Mouse (Mus musculus) lung, embryonic 15.5 days (tissue): ENCODE data around the gene Aadac. TPM values are rescaled to one million over a fixed set of nuclear protein-coding genes. Genes with fewer than 3 reads are reported as not detected.

Experiments
- ATAC-seq: fragments of 200-750 bp; cut with Nextera tagmentation; 2 replicates; pipeline ENCODE4 v1.8.0; 2017; ENCODE audit warnings: moderate number of reproducible peaks, borderline replicate concordance; ENCODE audit not compliant: low FRiP score, low TSS enrichment; ENCODE audit errors: extremely low read depth
- H3K27ac ChIP-seq: fragments of 300-500 bp; sonication (generic); 2 replicates; pipeline ENCODE4 v1.5.1; 2015; ENCODE audit warnings: moderate library complexity, mild to moderate bottlenecking, inconsistent platforms
- H3K27me3 ChIP-seq: fragments of 300-500 bp; sonication (generic); 2 replicates; pipeline ENCODE4 v1.6.1; 2015; ENCODE audit warnings: inconsistent platforms
- H3K36me3 ChIP-seq: fragments of 300-500 bp; sonication (generic); 2 replicates; pipeline ENCODE4 v1.6.1; 2015; ENCODE audit warnings: inconsistent platforms
- H3K4me1 ChIP-seq: fragments of 300-500 bp; sonication (generic); 2 replicates; pipeline ENCODE4 v1.6.1; 2015; ENCODE audit warnings: inconsistent platforms
- H3K4me2 ChIP-seq: fragments of 300-500 bp; sonication (generic); 2 replicates; pipeline ENCODE4 v1.6.1; 2015; ENCODE audit warnings: inconsistent platforms, mild to moderate bottlenecking, moderate library complexity
- H3K4me3 ChIP-seq: fragments of 300-500 bp; sonication (generic); 2 replicates; pipeline ENCODE4 v1.5.1; 2015; ENCODE audit warnings: mild to moderate bottlenecking, inconsistent platforms
- H3K9ac ChIP-seq: fragments of 300-500 bp; sonication (generic); 2 replicates; pipeline ENCODE4 v1.6.1; 2015; ENCODE audit warnings: inconsistent platforms
- H3K9me3 ChIP-seq: fragments of 300-500 bp; sonication (generic); 2 replicates; pipeline ENCODE4 v1.6.1; 2016; ENCODE audit warnings: inconsistent platforms
- WGBS: fragments of 180-500 bp; shearing (Covaris S2); methylation state at CpG from one replicate; pipeline ENCODE4 v1.1.7; 2015; 5-methylcytosine and 5-hydroxymethylcytosine counted together
- polyA plus RNA-seq: library from polyadenylated mRNA; unstranded; fragments of >200 nt; fragmentation: Nextera tagmentation; extraction: Ambion mirVana; gene quantifications from 2 replicates; pipeline ENCODE4 v1.2.1, GENCODE M21; 2015

Gene Aadac
- 0.62 and 2.3 TPM in 2 replicates for polyA plus RNA-seq

DNA sequence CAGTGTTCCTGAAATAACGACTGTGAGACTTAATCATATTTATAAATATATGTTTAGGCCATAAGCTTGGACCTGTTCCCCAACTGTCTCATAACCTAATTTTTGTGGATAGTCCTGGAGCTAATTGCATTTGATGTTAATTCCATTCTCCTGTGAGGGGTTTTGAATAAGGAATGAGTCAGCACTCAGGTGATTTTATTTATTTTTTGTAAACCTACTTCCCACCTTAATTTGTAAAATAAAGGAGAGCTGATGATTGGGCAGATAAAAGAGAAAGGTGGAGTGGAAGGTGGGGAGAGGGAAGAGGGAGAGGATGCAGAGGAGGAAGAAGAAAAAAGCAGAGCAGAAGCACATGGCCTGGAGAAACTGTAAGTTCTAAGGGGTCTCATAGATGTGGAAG lies at the start of gene Aadac:
TSS of gene Aadac (plus strand) at position 301 of the 400 bp plus-strand sequence.
- H3K9me3 ChIP-seq = no peaks in the 10 kb centered on the region
- H3K36me3 ChIP-seq = no peaks in the 10 kb centered on the region
- no peak within 1 kb of the TSS for H3K9ac ChIP-seq
- 82% methylated on average over 1 of the region's 1 CpGs for WGBS
- no peaks in the 10 kb centered on the region for H3K27me3 ChIP-seq
- no peak within 1 kb of the TSS for H3K27ac ChIP-seq
- H3K4me1 ChIP-seq = no peaks in the 10 kb centered on the region
- no peak for ATAC-seq
- H3K4me2 ChIP-seq = no peak within 1 kb of the TSS
- H3K4me3 ChIP-seq = no peak within 1 kb of the TSS

GRCm38 (mm10) chr3:60003622-60004021 lies 21.9 kb upstream of the Aadac start:
- Histone ChIP-seq H3K9me3 (no peaks in the 10 kb centered on the region), H3K27ac (no peak overlapping the region), H3K4me2 (no peak overlapping the region), H3K9ac (no peak overlapping the region), H3K36me3 (no peaks in the 10 kb centered on the region), H3K27me3 (no peaks in the 10 kb centered on the region), H3K4me3 (no peak overlapping the region), H3K4me1 (no peaks in the 10 kb centered on the region)
- ATAC-seq = no peak

- Histone ChIP-seq H3K9ac (no peak within 1 kb of the TSS), H3K27ac (no peak within 1 kb of the TSS), H3K4me1 (no peaks in the 10 kb centered on the region), H3K9me3 (no peaks in the 10 kb centered on the region), H3K4me3 (no peak within 1 kb of the TSS), H3K36me3 (no peaks in the 10 kb centered on the region), H3K4me2 (no peak within 1 kb of the TSS), H3K27me3 (no peaks in the 10 kb centered on the region)
- WGBS = 61% methylated on average over 1 of the region's 1 CpGs
- ATAC-seq = no peak
These were observed 19.1 kb upstream of the Aadac start, which contains the start of gene Aadacl2 for GRCm38 (mm10) chr3:60006443-60006842. TSS of gene Aadacl2 (plus strand) at chr3:60006743.

DNA sequence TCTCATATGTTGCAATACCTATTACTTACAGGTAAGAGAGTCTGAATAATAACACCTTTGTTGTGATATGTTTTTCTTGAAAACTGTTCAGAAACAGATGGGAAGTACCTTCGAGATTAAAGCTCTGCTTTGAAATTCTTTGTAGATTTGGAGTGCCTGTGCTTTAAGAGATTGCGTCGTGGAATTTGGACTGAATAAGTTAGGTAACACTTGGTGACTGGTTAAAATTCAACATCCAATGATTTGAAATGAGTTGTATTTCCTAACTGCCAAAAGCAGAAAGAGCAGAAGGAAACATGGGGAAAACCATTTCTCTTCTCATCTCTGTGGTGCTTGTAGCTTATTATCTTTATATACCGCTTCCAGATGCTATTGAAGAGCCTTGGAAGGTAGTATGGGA lies 6.0 kb downstream of the Aadac start:
- no peak overlapping the region for H3K4me3 ChIP-seq
- no peak overlapping the region for H3K27ac ChIP-seq
- H3K4me1 ChIP-seq = no peaks in the 10 kb centered on the region
- no peaks in the 10 kb centered on the region for H3K27me3 ChIP-seq
- ATAC-seq = no peak
- no peaks in the 10 kb centered on the region for H3K36me3 ChIP-seq
- WGBS = 67% methylated on average over 4 of the region's 4 CpGs
- H3K9ac ChIP-seq = no peak overlapping the region
- no peak overlapping the region for H3K4me2 ChIP-seq
- H3K9me3 ChIP-seq = no peaks in the 10 kb centered on the region

DNA sequence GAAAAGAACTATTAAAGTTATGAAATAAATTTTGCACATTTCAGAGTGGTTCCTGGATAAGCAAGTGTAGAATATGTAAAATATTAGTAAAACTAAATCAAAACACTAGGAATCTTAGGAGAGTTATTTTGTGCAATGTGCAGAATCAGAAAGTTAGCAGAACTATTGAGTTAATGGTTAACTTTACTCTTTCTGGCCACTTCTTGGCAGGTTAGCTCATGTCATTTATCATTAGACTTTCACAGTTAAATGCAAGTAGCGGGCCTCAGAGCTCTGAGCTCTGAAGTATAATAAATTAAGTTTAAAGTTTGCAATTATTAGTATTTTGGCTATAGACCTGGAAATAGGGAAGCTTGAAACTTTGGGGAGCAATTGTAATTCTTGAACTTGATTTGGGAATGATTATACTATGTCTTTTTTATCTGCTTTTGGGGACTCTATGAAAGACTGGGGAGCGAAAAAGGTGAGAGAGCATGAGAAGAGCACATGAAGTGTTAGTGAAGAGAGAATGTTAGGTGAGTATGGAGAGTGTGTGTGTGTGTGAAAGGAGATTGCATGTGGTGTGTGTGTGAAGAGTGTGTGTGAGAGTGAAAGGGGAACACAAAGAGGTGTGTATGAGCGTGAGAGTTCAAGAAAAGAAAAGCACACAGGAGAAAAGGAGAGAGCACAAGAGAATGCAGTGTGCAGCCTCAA lies 20.9 kb downstream of the Aadac start:
- no peak overlapping the region for H3K4me2 ChIP-seq
- no peak overlapping the region for H3K27ac ChIP-seq
- no peaks in the 10 kb centered on the region for H3K9me3 ChIP-seq
- ATAC-seq = no peak
- H3K36me3 ChIP-seq = no peaks in the 10 kb centered on the region
- no peak overlapping the region for H3K9ac ChIP-seq
- H3K4me1 ChIP-seq = no peaks in the 10 kb centered on the region
- no peaks in the 10 kb centered on the region for H3K27me3 ChIP-seq
- 48% methylated on average over 3 of the region's 3 CpGs for WGBS
- H3K4me3 ChIP-seq = no peak overlapping the region

DNA sequence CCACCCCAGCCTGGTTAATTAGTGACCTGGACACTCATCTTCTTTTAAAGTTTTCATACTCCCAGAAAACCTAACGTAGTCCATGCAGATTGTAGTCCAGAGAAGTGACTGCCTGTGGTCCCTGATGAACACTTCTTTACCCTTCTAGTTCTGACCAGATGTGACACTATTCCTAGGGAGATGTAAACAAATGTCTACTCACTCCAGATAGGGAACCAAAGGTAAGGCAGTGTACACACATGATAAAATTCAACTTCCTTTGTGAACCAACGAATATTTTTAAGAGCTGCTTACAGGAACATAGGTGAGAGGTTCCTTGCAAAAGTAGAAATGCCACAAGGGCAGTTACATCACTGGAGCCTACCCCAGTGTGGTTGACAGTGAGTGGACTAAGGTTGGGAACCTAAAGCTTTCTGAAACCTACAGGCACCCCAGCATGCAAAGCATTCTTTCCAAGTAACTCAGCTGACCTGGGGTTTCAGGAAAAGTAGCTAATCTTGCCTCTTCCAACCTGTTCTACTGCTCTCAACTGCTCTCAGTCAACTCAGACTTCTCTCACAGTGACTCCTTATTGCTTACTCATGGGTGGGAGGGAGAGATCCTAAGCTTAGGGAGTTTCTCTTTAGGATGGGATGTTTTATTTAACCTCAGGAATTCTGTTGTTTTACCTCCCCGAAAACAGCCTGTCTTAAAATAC lies 27.9 kb downstream of the Aadac start:
- H3K4me2 ChIP-seq = no peak overlapping the region
- WGBS = 55% methylated on average over 3 of the region's 3 CpGs
- H3K4me1 ChIP-seq = no peaks in the 10 kb centered on the region
- no peak overlapping the region for H3K9ac ChIP-seq
- no peak for ATAC-seq
- no peak overlapping the region for H3K4me3 ChIP-seq
- H3K36me3 ChIP-seq = no peaks in the 10 kb centered on the region
- H3K27me3 ChIP-seq = no peaks in the 10 kb centered on the region
- no peaks in the 10 kb centered on the region for H3K9me3 ChIP-seq
- H3K27ac ChIP-seq = no peak overlapping the region

DNA sequence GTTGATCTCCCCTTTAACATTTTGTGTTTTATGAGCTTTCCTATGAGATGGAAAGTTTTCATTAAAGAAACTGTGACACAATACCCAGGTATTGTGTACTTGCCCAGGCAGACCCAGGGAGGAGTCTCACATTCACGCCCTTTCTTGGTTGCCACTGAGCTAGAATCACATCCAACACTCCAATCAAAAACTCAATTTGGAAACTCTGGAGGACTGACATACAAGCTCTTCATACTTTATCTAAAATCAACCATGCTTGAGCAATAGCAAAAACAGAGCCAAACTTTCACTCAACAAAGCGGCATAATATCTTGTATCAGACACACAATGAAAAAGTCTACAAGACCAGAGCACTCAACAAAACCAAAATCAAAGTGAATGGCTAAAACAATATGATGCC lies 28.4 kb downstream of the Aadac start:
- ATAC-seq = no peak
- no peaks in the 10 kb centered on the region for H3K36me3 ChIP-seq
- no peaks in the 10 kb centered on the region for H3K27me3 ChIP-seq
- no peaks in the 10 kb centered on the region for H3K4me1 ChIP-seq
- no peak overlapping the region for H3K4me3 ChIP-seq
- no peak overlapping the region for H3K4me2 ChIP-seq
- no peak overlapping the region for H3K9ac ChIP-seq
- WGBS = 74% methylated on average over 2 of the region's 2 CpGs
- H3K9me3 ChIP-seq = no peaks in the 10 kb centered on the region
- no peak overlapping the region for H3K27ac ChIP-seq

- Histone ChIP-seq H3K4me3 (no peak overlapping the region), H3K4me1 (no peaks in the 10 kb centered on the region), H3K36me3 (no peaks in the 10 kb centered on the region), H3K4me2 (no peak overlapping the region), H3K9me3 (no peaks in the 10 kb centered on the region), H3K27ac (no peak overlapping the region), H3K27me3 (no peaks in the 10 kb centered on the region), H3K9ac (no peak overlapping the region)
- 22% methylated on average over 3 of the region's 3 CpGs for WGBS
- no peak for ATAC-seq
These were observed 30.9 kb downstream of the Aadac start for GRCm38 (mm10) chr3:60056451-60056850.

DNA sequence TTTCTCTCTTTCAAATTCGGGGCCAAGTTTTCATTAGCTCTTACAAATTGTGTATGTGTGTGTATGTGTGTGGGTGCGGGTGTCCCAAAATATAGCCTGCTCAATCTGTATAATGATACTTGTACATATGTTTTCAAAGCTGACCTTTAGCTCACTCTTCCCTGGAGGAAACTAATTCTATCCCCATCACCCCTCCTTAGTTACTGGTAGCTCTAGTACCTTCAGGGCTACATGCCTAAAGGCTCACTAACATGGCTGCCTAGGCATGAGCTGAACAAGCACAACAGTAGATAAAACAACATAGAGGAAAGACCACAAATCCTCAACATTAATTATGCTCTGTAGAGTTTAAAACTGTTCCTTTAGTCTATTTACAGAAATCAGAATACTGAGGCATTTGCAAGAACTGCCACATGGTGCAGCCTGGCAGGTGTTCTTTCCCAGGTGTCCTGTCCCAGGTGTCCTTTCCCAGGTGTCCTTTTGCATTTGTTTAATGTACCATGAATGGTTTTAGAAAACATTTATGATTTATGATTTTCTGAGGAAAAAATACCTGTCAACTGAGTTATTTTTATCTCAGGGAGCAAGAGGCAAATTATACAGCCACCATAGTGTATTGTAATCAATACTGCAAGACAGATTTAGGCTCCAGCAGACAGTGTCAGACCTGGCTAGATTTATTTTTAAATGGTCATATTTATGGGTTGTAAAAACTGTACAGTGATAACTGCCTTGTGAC lies 31.7 kb downstream of the Aadac start:
- Histone ChIP-seq H3K4me3 (no peak overlapping the region), H3K27ac (no peak overlapping the region)
- no peak for ATAC-seq

DNA sequence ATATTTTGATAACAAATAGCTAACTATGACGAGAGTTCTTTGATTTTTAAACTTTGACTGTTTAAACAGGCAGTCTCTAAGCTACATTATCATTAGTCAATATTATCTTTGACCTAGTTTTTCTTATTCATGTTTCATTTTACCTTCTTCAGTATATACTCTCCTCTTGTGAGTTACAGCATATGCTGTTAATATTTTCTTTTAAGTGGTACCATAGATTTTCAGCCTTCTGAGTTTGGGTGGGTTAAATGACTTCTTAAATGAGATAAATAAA lies 32.2 kb downstream of the Aadac start:
- no peak for ATAC-seq
- no peak overlapping the region for H3K9ac ChIP-seq

More for the DNA sequence above, 31.7 kb downstream of the Aadac start:
- no peak overlapping the region for H3K4me2 ChIP-seq
- H3K9ac ChIP-seq = no peak overlapping the region
- WGBS = 65% methylated on average over 2 of the region's 2 CpGs
- H3K4me1 ChIP-seq = no peaks in the 10 kb centered on the region
- no peaks in the 10 kb centered on the region for H3K27me3 ChIP-seq
- no peaks in the 10 kb centered on the region for H3K36me3 ChIP-seq
- no peaks in the 10 kb centered on the region for H3K9me3 ChIP-seq

DNA sequence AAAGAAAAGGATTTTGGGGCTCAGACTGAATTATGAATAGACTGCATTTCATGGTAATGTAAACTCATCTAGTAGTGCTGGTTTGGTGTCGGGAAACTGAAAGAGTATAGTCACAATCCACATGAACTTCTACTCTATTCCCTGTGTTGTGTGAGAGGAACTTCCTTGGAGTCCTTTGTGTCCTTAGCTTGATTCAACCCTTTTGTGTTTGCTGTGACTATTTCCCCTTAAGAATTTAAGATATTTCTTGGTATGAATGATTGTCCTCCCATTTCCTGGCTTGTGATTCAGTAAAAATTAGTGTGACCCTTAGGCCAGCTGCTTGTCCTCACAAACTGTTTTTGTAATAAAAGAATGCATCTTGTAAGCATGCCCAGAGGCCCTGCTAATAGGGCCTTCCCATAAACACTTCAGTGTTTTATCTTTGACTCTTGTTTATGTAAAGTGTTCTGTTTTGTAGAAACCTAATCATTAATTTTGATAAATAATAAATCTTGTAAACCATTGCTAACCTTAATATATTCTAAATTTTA lies 53.4 kb downstream of the Aadac start:
- no peak overlapping the region for H3K9ac ChIP-seq
- 54% methylated on average over 1 of the region's 1 CpGs for WGBS
- H3K9me3 ChIP-seq = no peaks in the 10 kb centered on the region
- no peak overlapping the region for H3K4me2 ChIP-seq
- no peak overlapping the region for H3K4me3 ChIP-seq
- H3K27ac ChIP-seq = 0 out of 2 replicates have a peak overlapping the region, but pooled peaks have one; percentile 47
- no peaks in the 10 kb centered on the region for H3K36me3 ChIP-seq
- peak; percentile 91; the same call in 1 of the 2 replicates for ATAC-seq
- H3K4me1 ChIP-seq = peaks cover 12% of the 10 kb centered on the region
- H3K27me3 ChIP-seq = no peaks in the 10 kb centered on the region

More for the DNA sequence above, 32.2 kb downstream of the Aadac start:
- no peak overlapping the region for H3K27ac ChIP-seq
- no peaks in the 10 kb centered on the region for H3K27me3 ChIP-seq
- 32% methylated on average over 1 of the region's 1 CpGs for WGBS
- no peaks in the 10 kb centered on the region for H3K36me3 ChIP-seq
- H3K4me2 ChIP-seq = no peak overlapping the region
- no peaks in the 10 kb centered on the region for H3K9me3 ChIP-seq
- no peak overlapping the region for H3K4me3 ChIP-seq
- no peaks in the 10 kb centered on the region for H3K4me1 ChIP-seq

GRCm38 (mm10) chr3:60080572-60080971 lies 55.1 kb downstream of the Aadac start:
- no peak overlapping the region for H3K4me2 ChIP-seq
- WGBS = 26% methylated on average over 4 of the region's 4 CpGs
- H3K4me3 ChIP-seq = no peak overlapping the region
- peak; percentile 29; the same call in 1 of the 2 replicates for ATAC-seq
- H3K36me3 ChIP-seq = no peaks in the 10 kb centered on the region
- no peaks in the 10 kb centered on the region for H3K27me3 ChIP-seq
- H3K9me3 ChIP-seq = no peaks in the 10 kb centered on the region
- H3K4me1 ChIP-seq = peaks cover 12% of the 10 kb centered on the region
- H3K27ac ChIP-seq = no peak overlapping the region
- no peak overlapping the region for H3K9ac ChIP-seq
